Mouse (Mus musculus) liver, adult 2 months (tissue): ENCODE measurements around the gene Clk3. TPM values are rescaled to one million over a fixed set of nuclear protein-coding genes. Genes with fewer than 3 reads are reported as not detected.

Experiments
- DNase-seq: peaks from one replicate; pipeline ENCODE4 v3.0.0-alpha.2; 2011; ENCODE audit warnings: low read depth, low spot score; ENCODE audit errors: extremely low read depth
- H3K27ac ChIP-seq: fragments of 200-500 bp; replicated peaks from 2 replicates; pipeline ENCODE4 v1.5.1; 2012; ENCODE audit warnings: low read depth, mild to moderate bottlenecking, control low read depth, inconsistent platforms, low read length; ENCODE audit not compliant: insufficient read depth
- H3K27me3 ChIP-seq: fragments of 200-500 bp; 2 replicates; pipeline ENCODE4 v1.6.1; 2012; ENCODE audit warnings: mild to moderate bottlenecking, moderate library complexity, low read length, inconsistent platforms; ENCODE audit not compliant: control insufficient read depth, insufficient read depth
- H3K36me3 ChIP-seq: fragments of 200-500 bp; 2 replicates; pipeline ENCODE4 v1.6.1; 2012; ENCODE audit warnings: low read length, inconsistent platforms; ENCODE audit not compliant: control insufficient read depth, insufficient read depth
- H3K4me1 ChIP-seq: fragments of 200-500 bp; 2 replicates; pipeline ENCODE4 v1.6.1; 2011; ENCODE audit warnings: low read length; ENCODE audit not compliant: control insufficient read depth, insufficient read depth
- H3K4me3 ChIP-seq: fragments of 200-500 bp; 2 replicates; pipeline ENCODE4 v1.5.1; 2011; ENCODE audit warnings: low read depth, mild to moderate bottlenecking, control low read depth, low read length, moderate library complexity; ENCODE audit not compliant: insufficient read depth
- H3K79me2 ChIP-seq: fragments of 200-500 bp; 2 replicates; pipeline ENCODE4 v1.6.1; 2012; ENCODE audit warnings: inconsistent platforms, mild to moderate bottlenecking, low read length, moderate library complexity; ENCODE audit not compliant: control insufficient read depth, insufficient read depth
- H3K9ac ChIP-seq: fragments of 200-500 bp; 2 replicates; pipeline ENCODE4 v1.6.1; 2012; ENCODE audit warnings: low read depth, mild to moderate bottlenecking, control low read depth, inconsistent platforms, low read length
- CTCF ChIP-seq: fragments of 200-500 bp; IDR thresholded peaks from 2 replicates; pipeline ENCODE4 v1.5.1; 2011; ENCODE audit warnings: low read depth, low read length, control low read depth
- POLR2A ChIP-seq: fragments of 200-500 bp; IDR thresholded peaks from 2 replicates; pipeline ENCODE4 v1.6.1; 2011; ENCODE audit warnings: low read length, control low read depth; ENCODE audit not compliant: insufficient read depth; ENCODE audit errors: extremely low read depth
- WGBS: fragments of 180-500 bp; shearing (Covaris S2); methylation state at CpG from one replicate; pipeline ENCODE4 v1.1.7; 2018; 5-methylcytosine and 5-hydroxymethylcytosine counted together
- polyA plus RNA-seq: library from polyadenylated mRNA; depleted of rRNA; stranded (reverse); fragments of >200 nt; gene quantifications from 2 replicates; pipeline ENCODE4 v1.2.3, GENCODE M21; 2012
- total RNA-seq: library from RNA; depleted of rRNA; stranded (reverse); fragments of >200 nt; gene quantifications from 2 replicates; pipeline ENCODE4 v1.2.3, GENCODE M21; 2014

The Clk3 gene
- total and polyA plus RNA-seq, 2 experiments: 48.1 to 55.3 TPM

DNA sequence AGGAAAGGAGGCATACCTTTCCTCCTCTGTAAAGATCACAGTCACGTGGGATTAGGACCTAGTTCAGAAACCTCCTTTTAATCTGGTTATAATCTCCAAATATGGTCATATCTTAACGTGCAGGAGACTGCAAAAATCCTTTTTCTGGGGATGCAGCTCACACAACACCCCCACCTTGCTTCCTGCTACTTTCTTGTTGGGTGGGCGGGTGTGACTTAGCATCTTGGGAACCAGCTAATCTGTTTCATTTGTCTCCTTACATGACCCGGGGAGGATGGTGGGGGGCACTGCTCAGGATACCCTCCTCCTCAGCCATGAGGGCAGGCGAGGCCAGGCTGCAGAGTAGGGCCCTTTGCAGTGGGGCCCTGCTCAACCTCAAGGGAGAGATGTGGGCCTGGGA lies 9.4 kb upstream of the Clk3 start:
- Histone ChIP-seq H3K9ac (no peak overlapping the region), H3K4me1 (no peaks in the 10 kb centered on the region)
- TF ChIP-seq CTCF (no peak), POLR2A (no peak)

DNA sequence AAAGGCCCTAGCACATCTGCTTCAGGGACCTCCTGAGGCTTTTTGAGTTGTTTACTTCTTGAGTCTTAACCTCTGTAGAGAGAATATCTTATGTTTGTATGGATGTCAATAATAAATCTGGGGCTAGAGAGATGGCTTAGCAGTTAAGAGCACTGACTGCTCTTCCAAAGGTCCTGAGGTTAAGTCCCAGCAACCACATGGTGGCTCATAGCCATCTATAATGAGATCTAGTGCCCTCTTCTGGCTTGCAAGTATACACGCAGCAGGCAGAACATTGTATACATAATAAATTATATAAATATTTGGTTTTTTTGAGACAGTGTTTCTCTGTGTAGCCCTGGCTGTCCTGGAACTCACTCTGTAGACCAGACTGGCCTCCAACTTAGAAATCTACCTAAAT lies 8.5 kb upstream of the Clk3 start:
- no peaks in the 10 kb centered on the region for H3K4me1 ChIP-seq
- 0% methylated on average over 1 of the region's 1 CpGs for WGBS
- DNase-seq: peak; percentile 60
- H3K27ac ChIP-seq: no peak overlapping the region
- TF ChIP-seq CTCF: 0 out of 2 replicates have a peak, but pooled peaks have one; percentile 11
- TF ChIP-seq POLR2A: no peak
- no peaks in the 10 kb centered on the region for H3K36me3 ChIP-seq
- H3K79me2 ChIP-seq: no peaks in the 10 kb centered on the region
- H3K27me3 ChIP-seq: no peaks in the 10 kb centered on the region
- no peak overlapping the region for H3K9ac ChIP-seq
- H3K4me3 ChIP-seq: no peak overlapping the region

More for the DNA sequence above, 9.4 kb upstream of the Clk3 start:
- no peaks in the 10 kb centered on the region for H3K36me3 ChIP-seq
- WGBS: 80% methylated on average over 5 of the region's 5 CpGs
- DNase-seq: no peak
- no peak overlapping the region for H3K4me3 ChIP-seq
- no peak overlapping the region for H3K27ac ChIP-seq
- H3K79me2 ChIP-seq: no peaks in the 10 kb centered on the region
- H3K27me3 ChIP-seq: no peaks in the 10 kb centered on the region

DNA sequence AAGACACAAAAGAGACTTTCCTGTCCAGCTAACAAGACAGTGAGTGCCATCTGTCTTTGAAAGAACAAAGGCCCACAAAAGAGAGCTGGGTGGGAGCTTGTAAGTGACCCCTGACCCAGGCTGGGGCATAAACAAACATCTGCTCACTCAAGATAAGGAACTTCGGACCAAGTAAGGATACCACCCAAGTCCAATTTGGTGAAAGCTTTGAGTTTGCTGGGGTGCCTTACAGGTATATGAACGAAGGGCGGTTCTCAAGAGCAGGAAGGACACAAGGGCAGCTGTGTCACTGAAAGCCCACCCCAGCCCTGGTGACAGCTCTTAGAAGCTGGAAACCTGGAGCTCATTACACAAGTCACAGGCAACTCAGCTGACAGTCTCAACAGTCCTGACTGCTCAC lies 8.1 kb upstream of the Clk3 start:
- DNase-seq: no peak
- no peak overlapping the region for H3K27ac ChIP-seq
- H3K79me2 ChIP-seq: no peaks in the 10 kb centered on the region
- TF ChIP-seq CTCF: no peak
- no peak for TF ChIP-seq POLR2A
- H3K4me3 ChIP-seq: no peak overlapping the region
- no peak overlapping the region for H3K9ac ChIP-seq
- H3K4me1 ChIP-seq: no peaks in the 10 kb centered on the region
- H3K27me3 ChIP-seq: no peaks in the 10 kb centered on the region
- 79% methylated on average over 3 of the region's 3 CpGs for WGBS
- no peaks in the 10 kb centered on the region for H3K36me3 ChIP-seq

DNA sequence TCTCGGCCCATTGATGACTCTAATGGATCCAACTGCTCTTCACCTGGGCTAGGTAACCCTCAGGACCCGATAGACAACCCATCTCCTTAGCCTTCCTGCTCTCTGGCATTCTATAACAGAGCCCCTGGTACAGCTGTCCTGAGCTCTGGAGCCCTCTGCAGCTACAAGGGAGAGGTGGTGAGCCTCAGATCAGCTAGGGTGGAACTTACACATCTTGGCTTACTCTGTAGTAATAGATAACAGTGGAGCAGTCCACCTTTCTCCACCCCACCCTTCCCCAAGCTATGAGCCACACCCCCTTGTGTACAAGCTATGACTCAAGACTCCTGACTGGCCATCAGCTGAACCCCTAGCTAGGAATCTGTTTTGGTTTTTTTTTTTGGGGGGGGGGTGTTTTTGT lies 5.2 kb upstream of the Clk3 start:
- Histone ChIP-seq H3K4me3 (no peak overlapping the region), H3K9ac (no peak overlapping the region), H3K4me1 (no peaks in the 10 kb centered on the region), H3K36me3 (no peaks in the 10 kb centered on the region), H3K79me2 (no peaks in the 10 kb centered on the region), H3K27ac (no peak overlapping the region), H3K27me3 (no peaks in the 10 kb centered on the region)
- no peak for DNase-seq
- WGBS: 94% methylated on average over 2 of the region's 2 CpGs
- TF ChIP-seq POLR2A (no peak), CTCF (no peak)

DNA sequence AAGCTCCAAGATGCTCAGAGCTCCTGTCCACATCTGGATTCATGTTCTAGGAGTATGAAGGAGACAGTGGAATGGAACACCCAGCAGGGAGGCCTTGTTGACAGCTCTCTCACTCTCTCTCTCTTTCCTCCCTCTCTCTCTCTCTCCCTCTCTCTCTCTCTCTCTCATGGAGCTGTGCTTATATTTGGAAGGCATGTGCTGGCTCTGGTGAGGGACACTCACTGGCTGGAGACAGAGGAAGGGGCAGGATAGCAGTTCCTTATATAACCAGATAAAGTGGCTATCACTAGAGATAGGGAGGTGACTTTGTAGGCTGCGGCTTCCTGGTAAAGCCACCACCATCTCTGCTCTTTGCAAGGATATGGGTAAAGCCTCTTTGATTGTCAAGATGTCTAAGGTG lies 4.6 kb upstream of the Clk3 start:
- DNase-seq: no peak
- H3K4me1 ChIP-seq: no peaks in the 10 kb centered on the region
- WGBS: 77% methylated on average over 1 of the region's 1 CpGs
- H3K9ac ChIP-seq: no peak overlapping the region
- TF ChIP-seq CTCF (no peak), POLR2A (no peak)
- no peaks in the 10 kb centered on the region for H3K27me3 ChIP-seq
- H3K36me3 ChIP-seq: no peaks in the 10 kb centered on the region
- no peaks in the 10 kb centered on the region for H3K79me2 ChIP-seq
- no peak overlapping the region for H3K4me3 ChIP-seq
- H3K27ac ChIP-seq: no peak overlapping the region

DNA sequence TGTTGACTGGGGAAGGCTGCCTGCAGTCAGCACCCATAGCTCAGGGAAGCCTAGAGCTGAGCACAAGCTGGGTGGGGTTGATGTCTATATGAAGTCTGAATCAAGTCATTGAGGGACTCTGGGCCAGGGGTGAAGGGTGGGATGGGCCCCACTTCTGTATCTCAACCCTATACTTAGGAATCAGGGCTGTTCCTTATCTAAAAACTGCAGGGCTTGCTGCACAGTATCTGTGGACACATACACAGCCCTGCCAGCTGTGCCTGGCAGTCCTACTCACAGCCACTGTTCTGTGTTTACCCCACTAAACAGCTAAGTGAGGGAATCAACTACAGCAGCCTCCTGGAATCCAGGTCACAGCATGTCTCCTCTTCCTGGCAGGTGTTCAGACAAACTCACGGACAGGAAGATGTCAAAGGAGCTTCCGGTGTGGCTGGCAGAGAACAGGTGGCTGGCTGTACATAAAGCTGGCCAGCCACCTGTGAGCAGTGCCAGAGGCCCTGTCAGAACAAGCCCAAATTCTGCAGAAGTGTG lies 3.9 kb upstream of the Clk3 start:
- TF ChIP-seq CTCF (no peak), POLR2A (no peak)
- H3K4me1 ChIP-seq: no peaks in the 10 kb centered on the region
- H3K36me3 ChIP-seq: no peaks in the 10 kb centered on the region
- no peaks in the 10 kb centered on the region for H3K27me3 ChIP-seq
- no peak overlapping the region for H3K9ac ChIP-seq
- 17% methylated on average over 2 of the region's 2 CpGs for WGBS
- peak; percentile 60 for DNase-seq
- H3K27ac ChIP-seq: no peak overlapping the region
- no peak overlapping the region for H3K4me3 ChIP-seq
- no peaks in the 10 kb centered on the region; the same call in 1 of the 2 replicates for H3K79me2 ChIP-seq
